Mouse (Mus musculus): ENCODE data around the gene Chrm4. TPM values are rescaled to one million over a fixed set of nuclear protein-coding genes. Genes with fewer than 3 reads are reported as not detected.

Gene Chrm4
- polyA plus RNA-seq, 1 experiment from 2014 or later: 0.31 TPM

DNA sequence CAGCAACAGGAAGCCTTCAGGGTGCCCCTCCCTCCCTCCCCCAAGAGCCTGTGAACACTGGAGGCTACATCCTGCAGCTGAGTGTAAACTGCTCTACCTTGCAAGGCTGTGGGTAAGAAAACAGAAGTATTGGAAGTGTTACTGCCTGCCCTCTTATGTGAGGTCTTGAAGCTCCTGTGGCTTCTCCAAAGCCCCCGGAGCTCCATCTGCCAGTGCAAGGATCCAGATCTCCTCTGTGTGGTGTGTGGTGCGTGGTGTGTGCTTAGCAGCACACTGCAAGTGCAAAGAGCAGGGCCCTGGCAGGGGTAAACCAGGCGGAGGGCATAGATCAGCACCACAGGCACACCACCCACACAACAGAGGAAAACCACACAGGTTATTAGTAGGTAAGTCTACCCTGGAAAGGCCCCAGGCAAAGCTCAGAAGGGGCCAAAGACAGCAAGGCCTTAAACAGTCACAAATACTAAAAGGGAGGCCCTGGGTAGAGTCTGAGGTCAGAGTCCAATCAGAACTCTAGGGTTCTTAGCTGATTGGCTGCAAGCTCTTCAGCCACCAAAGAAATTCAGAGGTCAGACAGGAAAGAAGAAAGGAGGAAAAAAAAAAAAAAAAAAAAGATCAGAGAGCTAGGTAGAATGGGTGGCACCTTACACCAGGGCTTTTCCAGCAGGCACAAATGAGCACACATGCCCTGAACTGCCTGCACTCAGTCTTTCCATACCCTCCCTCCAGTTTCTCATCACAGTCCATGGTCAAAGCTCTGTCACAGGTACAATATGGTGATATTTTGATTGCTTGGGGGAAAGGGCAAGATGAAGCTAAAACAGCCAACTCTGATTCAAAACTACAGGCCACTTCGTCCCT lies 35.1 kb downstream of the Chrm4 start:
- no peak overlapping the region for H3K27ac ChIP-seq
- H3K4me1 ChIP-seq: peaks cover 34% of the 10 kb centered on the region

DNA sequence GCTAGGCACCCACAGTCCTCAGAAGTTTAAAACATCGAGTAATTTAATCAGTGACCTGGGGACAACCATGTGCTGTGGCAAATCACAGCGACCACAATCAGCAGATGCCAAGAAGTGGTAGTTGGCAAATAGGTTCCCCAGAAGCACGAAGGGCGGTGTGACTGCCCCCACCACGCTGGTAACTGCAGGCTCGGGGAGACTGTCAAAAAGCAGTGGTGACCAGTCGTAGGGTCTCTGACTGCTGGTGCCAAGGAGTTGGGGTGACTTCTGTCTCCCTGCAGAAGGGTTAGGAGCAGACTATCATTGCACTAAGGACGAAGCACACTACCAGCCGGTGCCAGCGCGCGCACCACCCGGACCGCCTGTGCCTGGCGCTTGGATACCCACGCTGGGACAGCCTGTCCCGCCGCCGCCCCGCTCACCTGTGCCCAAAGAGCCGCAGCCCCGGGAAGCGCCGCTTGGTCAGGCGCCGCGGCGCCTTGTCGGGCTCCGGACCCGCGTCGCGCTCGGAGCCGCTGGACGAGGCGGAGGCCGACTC lies 35.9 kb downstream of the Chrm4 start:
- ATAC-seq (ENCODE audit: low FRiP score): no peak; the same call in 1 of the 2 replicates
- peak overlapping the region; percentile 90 for H3K4me2 ChIP-seq
- WGBS: under 1% methylated on average over 39 of the region's 39 CpGs
- peaks cover 21% of the 10 kb centered on the region for H3K27me3 ChIP-seq
- no peaks in the 10 kb centered on the region for H3K36me3 ChIP-seq (replicated peaks)
- H3K9ac ChIP-seq: peak overlapping the region; percentile 92
- H3K4me3 ChIP-seq (replicated peaks): peak overlapping the region; percentile 87
- H3K4me1 ChIP-seq: peaks cover 29% of the 10 kb centered on the region
- peak overlapping the region; percentile 78 for H3K27ac ChIP-seq
- no peaks in the 10 kb centered on the region for H3K9me3 ChIP-seq

More for the DNA sequence above, 35.1 kb downstream of the Chrm4 start:
- 65% methylated on average over 4 of the region's 4 CpGs for WGBS
- Histone ChIP-seq H3K4me3 (replicated peaks) (peak overlapping the region; percentile 87), H3K9ac (peak overlapping the region; percentile 92), H3K9me3 (no peaks in the 10 kb centered on the region), H3K36me3 (replicated peaks) (no peaks in the 10 kb centered on the region), H3K27me3 (peaks cover 21% of the 10 kb centered on the region), H3K4me2 (peak overlapping the region; percentile 90)
- no peak for ATAC-seq (ENCODE audit: low FRiP score)

DNA sequence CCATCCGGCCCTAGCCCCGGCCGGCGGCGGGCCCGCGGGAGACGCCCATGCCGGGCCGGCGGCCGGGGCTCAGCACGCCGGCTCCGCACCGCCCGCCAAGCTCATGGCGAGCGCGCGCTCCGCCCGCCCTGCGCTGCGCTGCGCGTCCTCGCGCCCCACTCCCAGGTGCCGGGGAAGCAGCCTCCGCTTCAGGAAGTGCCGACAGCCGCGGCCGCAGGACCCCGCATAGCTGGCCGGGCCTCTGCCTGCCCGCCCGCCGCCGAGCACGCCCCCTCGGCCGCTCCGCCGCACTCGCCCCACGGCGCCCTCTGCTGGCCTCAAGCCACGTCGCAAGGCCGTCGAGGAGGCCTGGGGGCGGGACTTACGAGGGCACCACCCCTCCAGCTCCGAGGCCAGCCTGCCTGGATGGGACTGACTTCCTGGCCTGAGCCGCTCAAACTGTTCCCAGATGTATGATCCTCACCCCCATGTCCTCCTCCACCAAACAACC lies 36.4 kb downstream of the Chrm4 start:
- under 1% methylated on average over 54 of the region's 57 CpGs for WGBS
- peaks cover 29% of the 10 kb centered on the region for H3K4me1 ChIP-seq
- peak overlapping the region; percentile 90 for H3K4me2 ChIP-seq
- no peaks in the 10 kb centered on the region for H3K9me3 ChIP-seq
- H3K4me3 ChIP-seq (replicated peaks): peak overlapping the region; percentile 87
- H3K36me3 ChIP-seq (replicated peaks): no peaks in the 10 kb centered on the region
- peak; percentile 94 for ATAC-seq (ENCODE audit: low FRiP score)
- H3K27ac ChIP-seq: peak overlapping the region; percentile 78
- peaks cover 21% of the 10 kb centered on the region for H3K27me3 ChIP-seq
- H3K9ac ChIP-seq: peak overlapping the region; percentile 92

DNA sequence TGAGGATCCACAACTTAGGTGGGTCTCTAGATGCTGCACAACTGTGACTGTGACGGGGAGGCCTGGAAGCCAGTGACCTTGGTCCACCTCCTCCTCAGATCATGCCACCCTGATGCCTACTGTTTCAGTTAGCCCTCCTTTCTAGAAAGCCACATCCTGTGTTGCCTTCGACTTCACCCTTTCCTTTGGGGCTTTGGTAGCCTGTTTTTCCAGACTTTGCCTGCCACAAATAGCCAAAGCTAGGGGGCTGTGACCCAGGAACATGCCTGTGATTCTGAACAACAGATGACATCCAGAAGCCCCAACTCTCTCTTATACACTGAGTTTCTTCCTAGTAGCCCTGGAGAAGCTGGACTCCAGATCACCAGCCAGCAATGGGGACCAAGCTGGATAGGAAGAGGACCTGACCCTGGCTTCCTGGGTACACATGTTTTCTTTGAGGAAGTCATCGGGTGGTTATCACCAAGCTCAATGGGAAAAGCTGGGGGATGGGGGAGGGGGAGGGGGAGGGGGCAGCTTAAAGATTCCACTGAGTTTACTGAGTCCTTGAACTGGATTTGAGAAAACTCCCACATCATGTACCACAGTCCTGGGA lies 37.7 kb downstream of the Chrm4 start:
- Histone ChIP-seq H3K4me1 (peaks cover 18% of the 10 kb centered on the region), H3K27ac (no peak overlapping the region), H3K4me3 (replicated peaks) (no peak overlapping the region), H3K27me3 (peaks cover 21% of the 10 kb centered on the region), H3K9ac (no peak overlapping the region), H3K9me3 (no peaks in the 10 kb centered on the region), H3K4me2 (0 out of 2 replicates have a peak overlapping the region, but pooled peaks have one; percentile 4), H3K36me3 (replicated peaks) (no peaks in the 10 kb centered on the region)
- 83% methylated on average over 3 of the region's 3 CpGs for WGBS
- no peak for ATAC-seq (ENCODE audit: low FRiP score)

DNA sequence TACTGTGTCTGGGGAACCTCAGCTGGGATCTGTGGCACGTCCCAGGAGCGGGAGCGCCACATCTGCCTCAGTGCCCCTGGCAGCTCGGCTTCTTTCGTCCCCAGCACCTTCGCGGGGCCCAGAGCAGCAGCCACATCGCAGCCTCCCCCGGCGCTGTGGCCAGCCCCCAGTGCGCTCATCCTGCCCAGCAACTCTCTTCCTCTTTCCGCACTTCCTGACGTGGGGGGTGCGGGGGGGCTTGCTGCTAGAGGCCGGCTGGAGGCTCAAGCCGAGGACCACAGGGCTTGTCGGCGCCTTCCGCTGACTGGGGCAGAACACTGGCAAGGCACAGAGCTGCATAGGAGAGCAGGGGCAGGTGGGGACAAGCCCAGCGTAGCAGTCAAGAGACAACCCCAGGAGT lies 38.4 kb downstream of the Chrm4 start:
- H3K4me2 ChIP-seq: 0 out of 2 replicates have a peak overlapping the region, but pooled peaks have one; percentile 4
- 23% methylated on average over 20 of the region's 20 CpGs for WGBS
- peaks cover 13% of the 10 kb centered on the region for H3K4me1 ChIP-seq
- H3K9ac ChIP-seq: peak overlapping the region; percentile 27; the same call in 1 of the 2 replicates
- peaks cover 27% of the 10 kb centered on the region for H3K27me3 ChIP-seq
- H3K27ac ChIP-seq: no peak overlapping the region
- no peaks in the 10 kb centered on the region for H3K36me3 ChIP-seq (replicated peaks)
- no peak for ATAC-seq (ENCODE audit: low FRiP score)
- no peak overlapping the region for H3K4me3 ChIP-seq (replicated peaks)
- H3K9me3 ChIP-seq: no peaks in the 10 kb centered on the region

DNA sequence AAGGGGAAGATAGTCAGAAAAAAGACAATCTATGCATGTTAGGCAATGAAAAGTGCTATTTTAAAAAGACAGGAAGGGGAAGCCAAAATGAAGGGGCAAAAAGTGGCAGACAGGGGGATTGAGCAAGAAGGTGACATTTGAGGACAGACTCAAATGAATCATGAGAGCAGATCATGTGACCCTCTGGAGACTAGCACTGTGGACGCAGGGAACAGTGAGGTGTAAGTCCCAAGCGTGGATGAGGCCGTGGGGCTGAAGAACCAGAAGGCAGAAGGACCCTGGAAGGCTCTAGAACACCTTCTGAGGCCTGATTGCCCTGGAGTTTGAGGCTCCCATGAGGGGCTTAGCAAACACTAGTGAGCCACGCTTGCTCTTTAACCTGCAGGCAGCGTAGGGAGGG lies 39.3 kb downstream of the Chrm4 start:
- no peak for ATAC-seq (ENCODE audit: low FRiP score)
- Histone ChIP-seq H3K27me3 (peaks cover 35% of the 10 kb centered on the region), H3K4me2 (no peak overlapping the region), H3K9ac (no peak overlapping the region), H3K4me1 (peaks cover 19% of the 10 kb centered on the region), H3K4me3 (replicated peaks) (no peak overlapping the region), H3K36me3 (replicated peaks) (no peaks in the 10 kb centered on the region), H3K9me3 (no peaks in the 10 kb centered on the region), H3K27ac (no peak overlapping the region)
- 80% methylated on average over 5 of the region's 5 CpGs for WGBS

DNA sequence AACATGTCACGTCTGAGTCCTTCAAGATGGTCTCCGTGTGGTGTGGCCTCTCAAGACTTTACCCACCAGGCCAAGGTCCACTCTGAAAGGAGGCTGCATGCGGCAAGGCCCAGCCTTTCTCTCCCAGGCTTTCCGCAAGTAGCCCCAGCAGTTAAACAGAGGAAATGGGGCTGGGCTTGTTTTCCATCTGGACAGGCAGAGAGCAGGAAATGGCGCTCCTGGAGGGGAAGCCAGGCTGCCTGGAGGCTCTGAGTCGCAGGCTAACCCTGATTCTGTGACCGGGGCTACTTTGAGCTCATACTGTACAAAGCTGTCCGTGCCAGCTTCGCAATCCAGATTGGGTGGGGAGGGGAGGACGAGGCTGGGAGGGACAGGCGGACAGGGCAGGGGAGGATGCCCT lies 40.9 kb downstream of the Chrm4 start:
- 77% methylated on average over 11 of the region's 11 CpGs for WGBS
- Histone ChIP-seq H3K4me1 (peaks cover 19% of the 10 kb centered on the region), H3K27me3 (peaks cover 47% of the 10 kb centered on the region), H3K9me3 (no peaks in the 10 kb centered on the region), H3K4me3 (replicated peaks) (no peak overlapping the region), H3K9ac (no peak overlapping the region), H3K27ac (no peak overlapping the region), H3K4me2 (no peak overlapping the region), H3K36me3 (replicated peaks) (no peaks in the 10 kb centered on the region)
- no peak for ATAC-seq (ENCODE audit: low FRiP score)

DNA sequence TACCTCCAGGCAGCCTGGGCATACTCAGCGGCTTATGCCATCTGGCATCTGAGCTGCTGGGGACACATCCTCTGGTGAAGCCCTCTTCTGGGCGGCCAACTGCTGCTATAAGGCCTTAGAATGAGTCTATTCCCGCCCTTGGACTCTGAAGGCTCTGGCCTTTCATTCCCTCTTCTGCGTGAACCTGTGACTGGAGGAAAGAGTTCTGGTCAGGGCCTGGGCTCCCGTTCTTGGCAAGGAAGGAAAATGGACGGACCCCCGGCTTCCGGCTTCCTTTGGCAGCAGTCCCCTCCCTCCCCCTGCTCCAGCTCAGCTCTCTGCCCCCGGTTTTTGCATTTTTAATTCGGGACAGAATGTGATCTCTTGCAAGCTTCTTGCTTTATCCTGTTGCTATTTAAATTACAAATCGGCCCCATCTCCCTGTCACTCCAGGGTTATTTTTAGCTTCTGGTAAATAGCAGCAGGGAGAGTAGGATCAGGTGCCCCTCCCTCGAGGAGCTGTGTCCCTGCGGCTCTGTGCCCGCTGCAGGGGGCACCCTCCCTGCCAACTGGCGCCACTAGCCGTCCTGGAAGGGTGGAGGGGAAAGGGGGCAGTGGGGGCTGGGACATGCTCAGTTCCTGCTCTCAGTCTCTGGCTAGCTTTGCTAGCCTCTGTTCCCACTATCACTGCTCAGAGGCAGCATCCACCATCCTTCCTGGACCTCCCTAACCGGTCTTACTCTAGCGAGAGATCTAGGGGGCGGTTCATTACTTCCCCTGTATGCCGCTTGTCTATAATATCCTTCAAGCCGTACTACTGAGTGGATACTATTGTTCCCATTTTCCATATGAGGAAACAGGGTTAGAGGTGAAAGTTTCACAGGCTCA lies 44.4 kb downstream of the Chrm4 start:
- Histone ChIP-seq H3K4me2 (peak overlapping the region; percentile 32), H3K27ac (peak overlapping the region; percentile 61), H3K4me3 (replicated peaks) (no peak overlapping the region), H3K27me3 (peaks cover 64% of the 10 kb centered on the region), H3K9ac (peak overlapping the region; percentile 25; the same call in 1 of the 2 replicates), H3K9me3 (no peaks in the 10 kb centered on the region), H3K36me3 (replicated peaks) (no peaks in the 10 kb centered on the region), H3K4me1 (peaks cover 42% of the 10 kb centered on the region)
- ATAC-seq (ENCODE audit: low FRiP score): peak; percentile 39; the same call in 1 of the 2 replicates
- WGBS: 19% methylated on average over 21 of the region's 21 CpGs

DNA sequence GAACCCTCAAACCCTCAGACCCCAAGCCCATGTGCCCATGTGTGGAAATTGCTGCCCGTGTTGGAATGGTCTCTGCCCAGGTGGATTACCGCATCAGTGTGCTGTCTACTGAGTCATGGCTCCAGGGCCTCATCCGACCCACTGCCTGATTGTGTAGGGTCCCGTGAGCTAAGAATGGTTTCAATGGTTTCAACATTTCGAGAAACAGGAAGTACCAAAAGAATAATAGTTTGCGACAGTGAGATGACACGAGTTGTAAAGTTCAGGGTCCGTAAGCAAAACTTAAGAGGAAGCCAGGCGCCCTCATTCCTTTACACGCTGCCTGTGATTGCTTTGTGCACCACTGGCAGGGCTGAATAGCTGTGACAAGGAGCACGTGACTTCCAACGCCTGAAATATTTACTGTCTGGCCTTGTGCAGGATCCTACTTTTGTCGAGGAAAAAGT lies 45.1 kb downstream of the Chrm4 start:
- H3K9me3 ChIP-seq: no peaks in the 10 kb centered on the region
- H3K4me2 ChIP-seq: no peak overlapping the region; the same call in 1 of the 2 replicates
- H3K4me3 ChIP-seq (replicated peaks): no peak overlapping the region
- H3K27ac ChIP-seq: no peak overlapping the region
- 40% methylated on average over 13 of the region's 13 CpGs for WGBS
- H3K27me3 ChIP-seq: peaks cover 67% of the 10 kb centered on the region
- 0 out of 2 replicates have a peak overlapping the region, but pooled peaks have one; percentile 25 for H3K9ac ChIP-seq
- H3K4me1 ChIP-seq: peaks cover 42% of the 10 kb centered on the region
- no peak for ATAC-seq (ENCODE audit: low FRiP score)
- H3K36me3 ChIP-seq (replicated peaks): no peaks in the 10 kb centered on the region

DNA sequence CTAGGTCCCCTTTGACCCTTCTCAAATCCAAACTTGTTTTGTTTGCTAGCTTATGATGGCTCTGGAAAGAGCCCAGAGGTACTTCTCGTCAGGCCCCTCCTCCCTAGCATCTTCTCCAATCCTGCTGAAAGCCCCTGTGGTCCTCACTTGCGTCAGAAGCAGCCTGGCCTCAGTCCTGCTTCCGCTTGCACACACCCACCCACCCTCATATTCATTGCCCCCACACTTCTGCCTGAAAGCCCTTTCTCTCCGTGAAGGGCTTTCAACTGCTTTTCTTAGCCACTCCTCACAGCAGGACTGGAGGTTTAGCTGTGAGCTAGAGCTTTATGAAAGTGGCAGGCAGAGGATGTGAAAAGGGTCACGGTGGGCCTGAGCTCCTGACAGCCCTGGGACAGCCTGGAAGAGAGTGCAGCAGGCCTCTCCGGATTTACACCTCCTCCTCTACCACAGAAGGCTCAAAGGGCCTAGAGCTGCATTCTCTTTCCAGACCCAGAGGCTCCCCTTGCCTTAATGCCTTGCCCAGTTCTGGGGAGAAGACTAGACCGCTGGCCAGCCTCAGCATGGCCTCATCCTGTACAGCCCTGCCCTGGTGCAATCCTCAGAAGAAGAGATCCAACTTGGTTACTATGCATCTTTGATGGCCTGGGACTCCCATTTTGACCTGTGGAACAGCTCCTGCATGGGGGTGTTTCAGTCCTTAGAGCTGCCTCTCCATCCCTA lies 46.5 kb downstream of the Chrm4 start:
- Histone ChIP-seq H3K27me3 (peaks cover 80% of the 10 kb centered on the region), H3K4me1 (peaks cover 48% of the 10 kb centered on the region), H3K36me3 (replicated peaks) (no peaks in the 10 kb centered on the region), H3K4me2 (no peak overlapping the region), H3K27ac (no peak overlapping the region), H3K4me3 (replicated peaks) (no peak overlapping the region), H3K9me3 (no peaks in the 10 kb centered on the region), H3K9ac (no peak overlapping the region)
- 19% methylated on average over 7 of the region's 7 CpGs for WGBS
- no peak for ATAC-seq (ENCODE audit: low FRiP score)

All from forebrain, embryonic 12.5 days (tissue).